Mouse (Mus musculus) urinary bladder, postnatal 14 days (tissue): Measurements from ENCODE around the gene Cttnbp2nl.

Experiments used
- DNase-seq: peaks from one replicate; pipeline ENCODE4 v3.0.0; 2021; ENCODE audit warnings: low spot score

Gene Cttnbp2nl

DNA sequence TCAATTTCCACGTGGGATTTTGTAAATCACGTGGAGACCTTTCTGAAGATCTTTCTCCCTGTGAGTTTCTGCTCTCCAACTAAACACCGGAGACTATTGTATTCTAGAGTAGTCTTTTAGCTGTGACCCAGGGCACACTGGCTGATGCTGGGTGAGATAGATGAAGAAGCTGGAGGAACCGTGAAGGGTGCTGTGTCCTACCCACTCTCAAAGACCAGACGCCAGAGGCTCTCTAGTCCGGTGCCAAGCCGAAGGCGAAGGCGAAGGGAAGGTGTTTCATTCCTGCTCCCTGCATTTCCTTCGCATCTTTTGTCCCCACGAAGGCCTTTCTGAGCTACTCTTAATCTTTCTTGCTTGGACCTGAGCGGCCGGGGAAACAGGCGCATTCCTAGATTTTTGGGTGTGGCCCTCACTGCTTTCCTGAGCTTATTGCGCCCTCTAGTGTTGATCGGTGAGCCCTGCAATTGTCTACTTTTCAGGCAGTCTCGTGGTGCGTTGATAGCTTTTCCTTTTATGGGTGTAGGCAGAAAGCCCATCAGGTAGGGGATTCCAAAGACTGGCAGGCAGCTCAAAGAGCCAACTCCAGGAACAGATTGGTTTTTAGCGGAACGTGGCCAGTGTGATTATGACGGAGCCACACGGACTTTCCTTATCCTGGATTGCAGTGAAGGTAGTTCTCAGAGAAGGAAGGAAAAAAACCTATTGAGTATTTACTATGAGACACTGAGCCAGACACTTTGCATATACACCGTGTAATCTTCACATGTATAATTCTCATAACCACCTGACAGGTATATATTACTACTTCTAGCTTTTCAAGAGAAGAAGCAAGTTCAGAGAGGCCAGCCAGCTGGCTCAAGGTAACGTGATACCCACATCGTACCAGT lies 5.9 kb upstream of the Cttnbp2nl start:
- peak; percentile 87 for DNase-seq

DNA sequence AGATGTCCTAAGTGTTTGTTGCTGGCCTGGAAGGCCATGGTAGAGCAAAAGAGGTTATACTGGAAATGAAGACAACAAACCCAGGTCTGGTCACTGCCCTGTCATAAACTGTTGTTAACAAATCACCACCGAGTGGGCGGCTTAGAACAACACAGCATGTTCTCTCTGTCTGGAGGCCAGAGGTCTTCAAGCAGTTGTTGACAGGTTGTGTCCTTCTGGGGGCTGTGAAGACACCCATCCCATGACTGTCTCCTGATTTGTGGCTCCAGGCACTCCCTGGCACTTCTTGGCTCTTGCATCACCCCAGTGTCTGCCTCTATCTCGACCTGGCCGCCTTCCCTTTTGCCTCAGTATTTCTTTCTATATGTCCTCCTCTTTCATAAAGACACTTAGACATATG lies 2.7 kb upstream of the Cttnbp2nl start:
- no peak for DNase-seq

DNA sequence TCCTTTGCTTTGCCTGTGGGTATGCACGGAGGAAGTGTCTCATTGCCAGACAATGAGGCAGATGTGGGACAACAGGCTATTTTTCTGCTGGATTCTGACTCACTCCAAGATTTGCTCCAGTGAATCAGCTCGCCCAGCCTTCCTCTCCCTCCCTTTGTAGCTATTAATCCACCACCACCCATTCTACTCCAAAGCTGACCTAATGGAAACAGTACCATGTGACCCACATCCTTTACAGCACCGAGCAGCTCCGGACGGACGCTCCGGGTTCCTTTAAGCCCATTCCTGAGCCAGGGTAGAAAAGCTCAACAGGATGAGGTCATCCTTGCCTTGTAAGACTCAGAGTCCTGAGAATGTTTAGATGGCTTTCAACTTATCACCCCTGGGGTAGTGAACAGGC lies 2.0 kb upstream of the Cttnbp2nl start:
- DNase-seq, result peak; percentile 59

DNA sequence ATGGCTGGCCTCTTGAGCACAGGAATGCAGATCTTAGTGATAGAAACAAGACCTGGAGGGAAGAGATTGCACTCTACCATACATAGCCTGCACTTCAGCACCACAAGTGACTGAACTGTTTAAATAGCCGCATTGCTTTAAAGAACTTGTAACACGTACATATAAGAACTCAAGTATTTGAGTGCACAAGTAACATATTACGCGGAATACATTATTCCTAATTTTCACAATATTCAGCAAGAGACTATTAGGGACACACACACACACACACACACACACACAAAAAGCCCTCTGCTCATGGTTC lies 704 bp upstream of the Cttnbp2nl start:
- no peak for DNase-seq

DNA sequence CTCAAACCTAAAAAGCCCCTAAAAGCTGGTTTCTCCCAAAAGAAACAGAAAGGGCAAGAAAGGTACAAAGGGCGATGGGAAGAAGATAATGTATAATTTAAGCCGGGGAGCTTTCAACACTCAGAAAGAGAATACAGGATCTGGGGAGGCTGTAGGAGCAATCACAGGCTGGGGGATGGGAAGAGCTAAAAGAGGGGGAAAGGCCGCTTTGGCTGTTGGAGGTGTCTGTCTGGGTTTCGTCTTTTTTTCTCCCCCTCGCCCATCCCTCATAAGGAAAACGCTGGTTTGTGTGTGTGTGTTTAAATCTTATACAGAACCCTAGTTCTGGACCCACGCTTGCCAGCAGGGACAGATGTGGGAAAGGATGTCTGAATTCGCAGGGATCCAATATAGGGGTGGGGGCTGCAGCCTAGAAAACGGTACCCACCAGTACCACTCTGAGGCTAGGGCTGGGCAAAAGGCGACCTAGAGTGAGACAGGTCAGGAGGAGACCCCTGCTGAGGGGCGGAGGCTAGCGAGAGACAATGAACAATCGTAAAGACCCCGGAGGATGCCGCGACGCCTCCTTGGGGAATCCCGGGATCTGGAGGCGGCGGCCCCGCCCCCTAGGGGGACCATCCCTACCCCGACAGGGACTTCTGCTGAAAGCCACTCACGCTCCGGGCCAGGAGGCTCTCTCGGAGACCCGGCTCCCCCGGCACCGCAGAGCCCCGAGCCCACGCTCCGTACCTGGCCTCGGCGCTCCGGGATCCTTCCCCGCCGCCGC lies 592 bp downstream of the Cttnbp2nl start:
- DNase-seq, result no peak

DNA sequence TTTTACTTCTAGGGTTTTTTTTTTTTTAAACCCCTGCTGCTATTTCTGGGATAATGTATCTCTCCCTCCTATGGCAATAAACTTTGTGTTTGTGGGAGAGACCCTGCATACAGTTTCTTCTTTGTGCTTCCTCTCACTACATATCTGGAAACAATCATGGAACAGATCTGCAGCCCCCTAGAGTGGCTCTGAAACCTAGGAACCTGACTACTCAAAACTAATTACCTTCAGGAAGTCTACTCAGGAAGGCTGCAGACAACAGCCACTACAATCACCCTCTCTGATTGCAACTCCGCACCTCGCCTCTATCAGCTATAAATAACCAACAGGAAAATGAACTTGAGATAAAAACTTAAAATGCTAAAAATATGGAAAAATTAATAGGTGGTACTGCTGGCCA lies 1.8 kb downstream of the Cttnbp2nl start:
- no peak for DNase-seq

DNA sequence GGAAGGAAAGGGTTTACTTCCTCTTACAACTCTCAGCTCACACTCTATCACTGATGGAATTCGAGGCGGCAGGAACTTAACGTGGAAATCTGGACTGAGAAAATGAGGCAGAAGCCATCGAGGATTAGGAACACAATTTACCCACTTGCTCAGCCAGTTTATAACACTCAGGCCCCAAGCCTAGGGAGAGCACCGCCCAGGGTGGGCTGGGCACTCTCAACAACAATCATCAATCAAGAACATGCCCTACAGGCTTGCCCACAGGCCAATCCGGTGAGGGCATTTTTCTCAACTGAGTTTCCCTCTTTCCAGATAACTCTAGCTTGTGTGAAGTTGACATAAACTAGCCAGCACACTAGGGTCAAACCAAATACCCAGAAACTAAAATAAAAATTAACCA lies 3.1 kb downstream of the Cttnbp2nl start:
- DNase-seq, result no peak

DNA sequence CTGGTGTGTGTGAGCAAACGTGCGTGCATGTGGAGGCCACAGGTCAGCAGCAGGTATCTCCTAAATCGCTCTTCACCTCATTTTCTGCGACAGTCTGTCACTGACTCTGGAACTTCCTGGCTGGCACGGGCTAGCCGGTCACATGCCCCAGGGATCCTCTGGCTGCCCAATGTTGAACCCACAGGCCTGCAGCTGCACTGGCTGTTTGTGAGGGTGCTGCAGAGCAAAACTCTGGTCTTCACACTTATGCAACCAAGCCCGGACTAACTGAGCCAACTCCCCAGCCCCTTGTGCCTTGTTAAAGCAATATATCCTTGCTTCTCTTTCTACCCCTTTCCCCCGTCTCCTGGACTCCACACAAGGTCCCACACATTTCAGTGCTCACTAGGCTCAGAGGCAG lies 5.3 kb downstream of the Cttnbp2nl start:
- DNase-seq, result peak; percentile 45

DNA sequence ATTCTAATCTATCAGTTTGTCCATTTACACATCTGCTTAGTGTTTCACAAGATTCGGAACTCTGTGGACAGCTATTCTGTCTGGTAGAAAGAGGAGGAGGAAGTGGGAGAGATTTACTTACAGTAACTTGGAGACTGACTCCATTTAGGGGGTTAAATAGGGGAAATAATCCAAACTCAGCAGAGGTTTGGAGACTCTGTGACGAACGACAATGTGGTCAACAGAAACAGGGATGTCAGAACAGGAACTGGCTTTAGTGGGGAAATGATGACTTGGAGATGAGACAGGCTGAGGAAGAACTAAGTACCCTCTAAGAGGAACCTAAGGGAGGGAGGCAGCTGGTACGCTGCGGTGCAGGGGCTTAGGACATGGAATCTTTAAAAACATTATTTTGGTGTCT lies 6.1 kb downstream of the Cttnbp2nl start:
- DNase-seq, result no peak

DNA sequence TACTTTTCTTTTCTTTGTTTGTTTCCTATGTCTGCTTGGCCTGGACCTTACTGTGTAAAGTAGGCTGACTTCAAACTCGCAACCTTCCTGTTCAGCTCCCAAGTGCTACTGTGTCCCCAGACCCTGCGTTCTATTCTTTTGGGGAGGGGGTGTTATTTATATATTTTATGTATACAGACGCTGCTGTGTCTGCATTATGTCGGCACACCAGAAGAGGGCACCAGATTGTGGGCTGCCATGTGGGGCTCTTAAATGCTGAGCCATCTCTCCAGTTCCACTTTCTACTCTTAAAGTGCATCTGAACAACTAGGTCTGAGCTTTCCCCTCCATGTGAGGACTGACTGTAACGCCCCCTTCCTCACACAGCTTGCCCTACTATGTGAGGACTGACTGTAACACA lies 9.2 kb downstream of the Cttnbp2nl start:
- DNase-seq, result no peak

DNA sequence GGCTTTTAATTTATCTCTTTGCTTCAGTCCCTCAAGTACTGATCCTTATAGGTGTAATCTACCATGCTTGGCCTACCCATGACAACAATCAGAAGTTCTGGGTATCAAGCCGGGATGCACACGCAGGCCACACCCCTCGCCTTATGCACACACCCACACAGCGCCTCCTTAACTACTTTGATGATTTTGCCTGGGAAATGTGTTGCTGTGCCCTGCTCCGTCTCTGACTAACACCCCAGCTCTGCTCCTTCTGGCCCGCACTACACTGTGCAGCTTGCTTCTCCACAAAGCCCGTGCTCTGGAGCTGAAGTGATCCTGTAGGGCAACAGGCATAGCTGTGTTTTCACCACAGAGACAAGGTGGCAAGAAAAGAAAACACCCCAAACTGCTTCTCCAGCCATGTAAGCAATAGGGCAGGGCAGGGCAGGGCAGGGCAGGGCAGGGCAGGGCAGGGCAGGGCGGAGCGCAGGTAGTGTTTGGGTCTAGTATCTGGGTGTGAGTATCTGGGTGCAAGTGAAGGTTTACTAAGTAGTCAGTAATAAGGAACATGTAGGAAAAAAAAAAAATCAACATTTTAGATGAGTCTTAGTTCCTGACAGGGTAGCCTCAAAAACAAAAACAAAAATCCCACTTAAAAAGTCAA lies 11.8 kb downstream of the Cttnbp2nl start:
- DNase-seq, result no peak

DNA sequence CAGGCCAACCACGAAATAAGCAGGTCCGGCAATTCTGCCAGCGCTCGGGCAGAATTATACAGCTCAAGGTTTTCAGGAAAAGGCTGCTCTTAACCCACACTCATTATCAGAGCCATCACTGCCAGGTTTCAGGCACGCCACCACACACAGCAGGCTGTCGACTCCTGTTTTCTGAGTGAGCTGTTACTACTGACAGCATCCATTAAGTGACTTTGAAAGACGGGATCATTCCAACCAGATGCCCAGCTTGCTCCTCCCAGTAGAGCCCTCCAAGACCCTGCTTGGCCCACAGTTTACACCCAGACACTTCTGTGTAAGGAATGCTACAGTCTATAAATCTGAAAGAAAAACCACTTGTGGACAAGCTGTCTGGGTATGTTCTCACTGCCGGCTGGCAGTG lies 12.9 kb downstream of the Cttnbp2nl start:
- DNase-seq, result no peak

DNA sequence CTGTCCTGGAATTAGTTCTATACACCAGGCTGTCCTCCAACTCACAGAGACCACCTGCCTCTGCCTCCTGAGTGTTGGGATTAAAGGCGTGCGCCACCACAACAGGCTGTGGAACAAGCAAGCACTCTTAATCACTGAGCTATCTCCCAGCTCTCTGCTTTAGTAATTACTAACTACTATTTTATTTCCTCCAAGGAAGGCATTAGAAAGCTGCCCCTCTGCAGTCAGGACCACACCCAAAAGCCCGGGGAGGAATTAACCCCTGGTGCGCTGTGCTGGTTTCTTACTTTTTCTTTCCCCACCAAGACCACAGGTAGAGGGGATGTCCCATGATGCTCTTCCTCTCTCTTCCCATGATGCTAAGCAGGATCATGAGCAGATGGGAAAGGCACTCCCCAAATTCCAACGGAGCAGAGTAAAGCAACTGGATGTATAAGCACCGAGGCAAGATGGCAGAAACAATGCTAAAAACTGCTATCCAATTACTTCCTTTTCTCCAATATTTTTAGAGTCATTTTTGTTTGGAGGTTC lies 15.6 kb downstream of the Cttnbp2nl start:
- DNase-seq, result no peak

DNA sequence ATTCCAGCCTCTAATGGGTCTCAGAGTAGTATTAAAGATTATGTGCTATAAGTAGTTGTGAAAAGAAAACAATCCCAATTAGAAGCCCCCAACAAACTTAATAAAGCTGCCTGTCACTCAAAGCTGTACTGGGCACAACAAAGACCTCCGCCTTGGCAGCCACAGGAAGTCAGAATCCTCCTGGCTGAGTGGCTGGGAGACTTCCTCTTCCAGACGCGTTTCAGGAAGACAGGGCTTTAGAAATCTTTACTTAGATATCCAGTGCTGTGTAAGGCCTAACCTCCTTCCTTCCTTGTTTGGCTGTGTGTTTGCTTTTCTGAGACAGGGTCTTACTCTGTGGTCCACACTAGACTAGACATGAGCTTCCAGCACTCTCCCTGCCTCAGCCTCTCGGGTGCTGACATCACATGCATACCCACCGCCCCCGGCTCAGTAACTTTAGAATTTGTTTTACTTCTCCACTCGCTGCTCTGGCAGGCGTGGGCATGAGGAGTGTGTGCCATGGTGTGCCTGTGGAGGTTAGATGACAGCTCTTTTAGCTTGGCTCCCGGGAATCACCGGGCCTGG lies 16.6 kb downstream of the Cttnbp2nl start:
- no peak for DNase-seq

DNA sequence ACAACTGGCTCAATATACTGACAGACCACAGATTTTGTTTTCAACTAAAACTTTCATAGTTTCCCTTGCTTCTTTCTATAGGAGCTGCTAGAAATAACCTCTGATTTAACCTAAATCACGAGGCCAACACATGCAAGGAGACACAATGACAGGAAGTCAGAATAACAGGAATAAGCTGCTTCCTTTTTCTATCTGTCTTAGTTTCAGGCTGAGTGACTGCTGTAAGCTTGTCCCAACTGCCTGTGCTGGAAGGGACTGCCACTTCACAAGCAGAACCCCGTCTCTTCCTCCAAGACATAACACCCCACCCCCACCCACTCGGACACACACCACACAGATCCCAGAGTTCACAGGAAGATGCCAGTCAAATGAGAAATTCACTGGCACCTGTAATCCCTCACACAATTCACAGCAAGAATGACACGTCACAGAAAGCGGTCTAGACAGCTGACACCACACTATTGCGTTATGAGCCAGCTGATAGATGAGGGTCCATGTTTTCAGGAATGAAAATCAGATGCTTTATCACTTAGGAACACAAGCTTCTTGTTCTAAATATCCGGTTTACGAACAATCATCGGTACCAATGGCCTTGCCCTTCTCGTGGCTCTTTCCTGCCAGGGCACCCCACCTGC lies 29.5 kb downstream of the Cttnbp2nl start:
- DNase-seq, result no peak

DNA sequence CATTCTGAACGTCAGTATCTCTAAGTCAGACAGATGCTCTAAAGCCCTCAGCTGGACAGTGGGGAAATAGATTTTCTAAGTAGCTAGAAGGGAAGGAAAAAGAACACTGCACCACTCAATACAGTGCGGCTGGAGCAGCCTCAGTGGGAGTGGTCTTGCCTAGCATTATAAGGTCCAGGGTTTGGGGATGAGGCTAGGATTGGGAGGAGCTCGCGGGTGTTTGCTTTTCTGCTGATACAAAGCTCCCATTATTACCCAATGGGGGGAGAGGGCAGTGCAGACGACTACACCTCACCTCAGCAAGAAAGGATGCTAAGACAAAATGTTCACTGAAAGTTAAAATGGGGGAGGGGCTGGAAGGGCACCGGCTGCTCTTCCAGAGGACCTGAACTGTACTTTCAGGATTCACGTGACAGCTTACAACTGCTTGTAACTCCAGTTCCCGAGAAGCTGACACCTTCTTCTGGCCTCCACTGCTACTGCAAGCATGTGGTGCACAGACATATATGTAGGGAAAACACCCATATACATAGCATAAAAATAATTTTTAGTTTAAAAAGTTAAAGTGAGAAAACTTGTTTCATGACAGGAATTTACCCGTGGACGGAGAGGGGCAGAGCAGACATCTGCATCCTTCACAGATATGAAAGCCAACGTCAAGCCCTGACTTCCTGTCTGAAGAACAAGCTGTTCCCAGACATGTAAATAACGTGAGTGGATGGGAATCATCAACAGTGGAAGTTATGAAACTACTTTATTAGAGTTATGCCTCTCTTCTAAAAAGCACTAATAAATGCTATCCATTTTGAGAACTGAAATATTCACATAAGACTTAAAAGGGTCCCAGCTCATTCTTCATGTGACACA lies 32.9 kb downstream of the Cttnbp2nl start:
- peak; percentile 35 for DNase-seq

DNA sequence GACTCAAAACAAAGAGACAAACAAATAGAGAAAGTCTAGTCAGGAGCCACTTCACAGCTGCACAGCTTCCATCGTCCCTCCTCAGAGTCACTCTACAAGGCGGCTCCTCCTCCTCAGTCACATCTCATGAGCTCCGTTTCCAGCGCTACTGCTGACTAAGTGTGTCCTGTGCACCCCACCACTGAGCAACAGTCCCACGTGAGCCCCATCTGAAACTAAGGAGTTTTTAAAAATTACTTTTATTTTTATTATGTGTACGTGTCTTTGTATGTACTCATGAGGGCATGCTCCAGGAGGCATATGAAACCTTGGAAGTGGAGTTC lies 34.2 kb downstream of the Cttnbp2nl start:
- no peak for DNase-seq

DNA sequence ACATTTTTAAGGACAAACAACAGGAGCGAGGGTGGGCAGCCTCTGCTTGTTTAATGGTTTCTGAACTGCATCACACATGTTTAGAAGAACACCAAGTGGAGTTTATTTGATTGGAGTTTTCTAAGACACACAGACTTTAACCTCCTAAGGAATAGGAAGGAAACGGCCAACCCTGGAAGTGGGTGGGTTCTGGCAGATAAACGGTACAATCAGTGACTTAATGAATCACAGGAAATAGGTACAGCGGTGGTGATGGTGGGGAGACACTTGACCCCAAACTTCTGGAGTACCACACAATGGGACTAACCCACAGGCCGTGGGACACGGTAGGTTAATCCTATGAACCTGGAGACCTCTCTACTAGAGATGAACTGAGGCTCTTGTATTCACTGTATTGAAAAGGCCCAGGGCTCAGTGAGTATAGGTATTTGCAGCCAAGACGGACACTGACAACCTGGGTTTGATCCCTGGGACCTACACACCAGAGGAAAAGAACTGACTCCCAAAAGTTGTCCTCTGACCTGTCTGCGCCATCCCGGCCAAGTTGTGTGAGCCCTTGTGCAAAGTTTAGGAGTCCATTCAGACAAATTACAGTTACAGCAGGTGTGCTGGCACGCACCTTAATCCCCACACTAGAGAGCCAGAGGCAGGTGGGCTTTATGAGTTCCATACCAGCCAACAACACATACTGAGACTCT lies 34.7 kb downstream of the Cttnbp2nl start:
- DNase-seq, result no peak

DNA sequence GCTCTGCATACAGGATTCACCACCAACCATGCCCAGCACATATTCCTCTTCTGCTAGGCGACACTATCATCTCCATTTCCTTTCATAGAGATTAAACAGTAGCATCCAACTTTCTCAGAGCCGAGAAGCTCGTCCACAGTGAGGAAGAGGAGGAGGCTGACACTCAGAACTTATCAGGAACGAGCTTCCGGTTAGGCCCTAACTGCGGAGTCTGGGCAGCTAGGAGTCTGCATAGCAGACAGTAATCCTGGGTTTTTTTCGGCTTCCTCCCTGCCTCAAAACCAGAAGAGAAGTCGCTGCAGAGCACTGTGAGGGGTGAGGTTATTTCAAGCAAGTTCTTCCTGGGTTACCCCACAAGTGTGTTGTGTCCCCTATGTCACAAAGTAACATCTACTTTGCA lies 35.6 kb downstream of the Cttnbp2nl start:
- no peak for DNase-seq

DNA sequence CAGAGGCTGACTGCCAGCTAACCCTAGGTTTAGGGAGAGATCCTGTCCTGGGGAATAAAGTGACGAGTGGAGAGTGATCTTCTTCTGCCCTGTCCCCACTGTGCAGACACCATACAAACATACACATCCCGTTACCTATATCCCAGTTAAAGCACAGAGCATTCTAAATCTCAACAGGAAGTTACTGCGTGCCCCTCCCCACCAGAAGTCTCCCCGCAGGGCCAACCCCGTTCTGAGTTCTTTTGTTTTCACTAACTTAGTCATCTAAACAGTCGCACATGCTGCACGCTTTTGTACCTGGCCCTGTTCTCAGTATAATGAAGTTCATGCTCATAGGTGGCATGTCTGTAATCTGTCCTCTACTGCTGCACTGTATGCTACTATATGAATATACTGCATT lies 36.7 kb downstream of the Cttnbp2nl start:
- no peak for DNase-seq

DNA sequence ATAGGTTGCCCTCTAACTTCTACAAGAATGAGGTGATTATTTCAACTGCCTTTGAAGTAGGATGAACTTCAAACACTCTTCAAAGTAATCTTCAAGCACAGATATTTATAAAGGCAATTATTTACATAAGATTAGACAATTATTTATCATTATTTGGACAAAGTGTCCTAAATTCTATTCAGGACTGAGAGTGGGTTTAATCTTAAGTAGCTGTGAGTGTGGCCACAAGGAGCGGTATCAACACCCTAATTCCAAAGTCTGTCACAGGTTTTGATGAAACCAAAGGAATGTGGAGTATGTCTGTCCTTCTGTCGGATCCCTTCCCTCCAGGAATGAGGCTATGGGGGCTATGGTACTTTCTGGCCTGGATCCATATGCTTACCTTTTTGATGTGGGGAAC lies 38.0 kb downstream of the Cttnbp2nl start:
- DNase-seq, result no peak
